Mouse (Mus musculus): ENCODE results near the gene Ubl3. TPM values are rescaled to one million over a fixed set of nuclear protein-coding genes. Genes with fewer than 3 reads are reported as not detected.

The Ubl3 gene
- polyA plus RNA-seq, 1 experiment from 2014 or later: 104 TPM

DNA sequence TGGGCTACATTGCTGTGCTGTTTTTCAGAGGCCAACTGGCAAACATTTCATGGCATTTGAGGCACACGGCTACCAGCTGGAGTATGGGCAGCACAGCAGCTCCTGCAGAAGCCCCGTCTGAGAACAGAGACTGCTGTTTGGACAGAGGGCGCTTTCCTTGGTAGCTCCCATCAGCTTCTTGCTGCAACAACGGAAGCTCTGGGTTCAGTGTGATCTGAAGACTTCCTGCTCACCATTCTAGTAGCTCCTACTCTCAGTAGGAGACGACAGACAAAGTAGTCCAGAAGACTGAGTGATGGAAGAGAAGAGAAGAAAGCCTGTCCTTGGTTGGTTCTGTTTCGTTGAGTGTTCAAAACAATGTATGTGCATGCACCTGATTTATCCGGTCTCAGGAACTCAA, 42.9 kb downstream of the Ubl3 start:
- no peak for TF ChIP-seq CTCF (IDR thresholded peaks at IDR 0.05; ENCODE audit: low read depth)

GRCm38 (mm10) chr5:148508901-148509604, 43.5 kb downstream of the Ubl3 start:
- Histone ChIP-seq H3K4me1 (replicated peaks; ENCODE audit: insufficient read depth, low read length) (0 out of 2 replicates have a peak, but pooled peaks cover 10% of the 10 kb centered on the region), H3K27me3 (ENCODE audit: insufficient read depth, low read length) (no peaks in the 10 kb centered on the region), H3K36me3 (ENCODE audit: insufficient read depth, low read length) (peaks cover 39% of the 10 kb centered on the region), H3K4me2 (ENCODE audit: low read length) (no peak overlapping the region), H3K9me3 (replicated peaks; ENCODE audit: low read length) (no peaks in the 10 kb centered on the region), H3K27ac (no peak overlapping the region), H3K4me3 (replicated peaks; ENCODE audit: low read depth, low read length) (no peak overlapping the region), H3K9ac (ENCODE audit: low read depth, low read length) (no peak overlapping the region)
- no peak for TF ChIP-seq CTCF (IDR thresholded peaks at IDR 0.05; ENCODE audit: low read depth)
- WGBS: 82% methylated on average over 11 of the region's 11 CpGs
- DNase-seq (ENCODE audit: low spot score) (no peak), ATAC-seq (replicated peaks; ENCODE audit: low FRiP score, low read depth) (no peak)

More for the DNA sequence above, 42.9 kb downstream of the Ubl3 start:
- H3K4me2 ChIP-seq (ENCODE audit: low read length): no peak overlapping the region
- no peak for ATAC-seq (replicated peaks; ENCODE audit: low FRiP score, low read depth)
- no peak for DNase-seq (ENCODE audit: low spot score)
- H3K4me3 ChIP-seq (replicated peaks; ENCODE audit: low read depth, low read length): no peak overlapping the region
- H3K4me1 ChIP-seq (replicated peaks; ENCODE audit: insufficient read depth, low read length): 0 out of 2 replicates have a peak, but pooled peaks cover 10% of the 10 kb centered on the region
- no peaks in the 10 kb centered on the region for H3K27me3 ChIP-seq (ENCODE audit: insufficient read depth, low read length)
- no peak overlapping the region for H3K9ac ChIP-seq (ENCODE audit: low read depth, low read length)
- H3K9me3 ChIP-seq (replicated peaks; ENCODE audit: low read length): no peaks in the 10 kb centered on the region
- H3K27ac ChIP-seq: no peak overlapping the region
- 84% methylated on average over 7 of the region's 7 CpGs for WGBS
- peaks cover 39% of the 10 kb centered on the region for H3K36me3 ChIP-seq (ENCODE audit: insufficient read depth, low read length)

- H3K36me3 ChIP-seq (ENCODE audit: insufficient read depth, low read length): peaks cover 33% of the 10 kb centered on the region
- no peaks in the 10 kb centered on the region for H3K4me1 ChIP-seq (replicated peaks; ENCODE audit: insufficient read depth, low read length)
- no peak for ATAC-seq (replicated peaks; ENCODE audit: low FRiP score, low read depth)
- 92% methylated on average over 17 of the region's 17 CpGs for WGBS
- H3K27ac ChIP-seq: no peak overlapping the region
- no peak overlapping the region for H3K9ac ChIP-seq (ENCODE audit: low read depth, low read length)
- H3K4me3 ChIP-seq (replicated peaks; ENCODE audit: low read depth, low read length): no peak overlapping the region
- DNase-seq (ENCODE audit: low spot score): no peak
- no peak for TF ChIP-seq CTCF (IDR thresholded peaks at IDR 0.05; ENCODE audit: low read depth)
- H3K4me2 ChIP-seq (ENCODE audit: low read length): no peak overlapping the region
- H3K9me3 ChIP-seq (replicated peaks; ENCODE audit: low read length): no peaks in the 10 kb centered on the region
- H3K27me3 ChIP-seq (ENCODE audit: insufficient read depth, low read length): no peaks in the 10 kb centered on the region
These were observed 47.2 kb downstream of the Ubl3 start for GRCm38 (mm10) chr5:148505381-148505780.

DNA sequence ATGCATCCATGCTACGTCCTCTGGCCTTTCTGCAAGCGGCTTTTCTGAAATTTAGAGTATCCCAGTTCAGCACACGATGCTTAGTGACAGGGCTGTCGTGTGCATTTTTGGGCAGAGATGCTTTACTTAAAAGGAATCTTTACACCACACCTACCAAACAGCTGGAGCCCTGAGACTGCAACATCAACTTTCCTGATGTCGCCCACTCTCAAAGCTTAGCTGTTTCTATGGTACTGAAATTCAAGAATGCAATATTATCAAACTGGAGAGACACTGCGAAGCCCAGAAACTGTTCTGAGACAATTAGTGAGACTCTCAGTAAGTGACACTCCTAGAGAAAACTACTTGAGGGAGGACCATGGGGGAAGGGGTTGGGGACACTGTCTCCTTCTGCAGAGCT, 50.4 kb downstream of the Ubl3 start:
- Histone ChIP-seq H3K9ac (ENCODE audit: low read depth, low read length) (no peak overlapping the region), H3K36me3 (ENCODE audit: insufficient read depth, low read length) (peaks cover 19% of the 10 kb centered on the region), H3K4me1 (replicated peaks; ENCODE audit: insufficient read depth, low read length) (no peaks in the 10 kb centered on the region), H3K9me3 (replicated peaks; ENCODE audit: low read length) (no peaks in the 10 kb centered on the region; the same call in 1 of the 2 replicates), H3K4me3 (replicated peaks; ENCODE audit: low read depth, low read length) (no peak overlapping the region), H3K4me2 (ENCODE audit: low read length) (no peak overlapping the region), H3K27ac (no peak overlapping the region), H3K27me3 (ENCODE audit: insufficient read depth, low read length) (no peaks in the 10 kb centered on the region)
- TF ChIP-seq CTCF (IDR thresholded peaks at IDR 0.05; ENCODE audit: low read depth): no peak
- no peak for DNase-seq (ENCODE audit: low spot score)
- ATAC-seq (replicated peaks; ENCODE audit: low FRiP score, low read depth): no peak
- 92% methylated on average over 6 of the region's 6 CpGs for WGBS

DNA sequence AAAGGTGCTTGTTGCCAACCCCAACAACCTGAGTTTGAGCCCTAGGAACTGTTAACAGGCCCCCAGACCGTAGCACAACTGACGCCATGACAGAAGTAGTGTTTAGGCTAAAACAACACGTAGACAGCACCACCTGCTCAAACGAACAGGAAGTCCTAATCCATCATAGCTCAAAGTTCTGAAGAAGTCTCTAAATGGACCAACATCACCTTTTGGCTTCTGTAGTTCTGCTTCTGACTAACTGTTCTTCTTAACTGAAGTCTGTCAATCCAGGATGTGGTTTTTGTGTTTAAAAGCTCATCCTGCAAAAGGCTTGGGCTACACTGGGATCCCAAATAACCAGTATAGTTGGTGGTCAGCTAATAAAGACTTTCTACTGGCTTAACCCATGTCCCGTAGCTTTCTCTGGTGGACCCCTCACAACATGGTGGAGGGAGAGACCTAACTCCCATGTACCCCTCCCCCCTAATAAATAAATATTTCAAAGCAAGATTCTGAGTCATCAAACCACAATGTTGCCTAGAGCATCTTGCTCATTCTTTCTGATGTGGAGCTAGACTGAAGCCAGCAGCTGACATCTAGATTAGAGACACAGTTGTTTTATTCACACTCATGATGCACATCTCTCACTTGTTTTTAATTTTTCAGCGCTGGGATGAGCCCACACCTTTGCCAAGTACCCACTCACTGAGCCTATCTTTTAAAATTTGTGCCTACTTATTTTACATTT, 51.2 kb downstream of the Ubl3 start:
- DNase-seq (ENCODE audit: low spot score): no peak
- H3K27me3 ChIP-seq (ENCODE audit: insufficient read depth, low read length): no peaks in the 10 kb centered on the region
- TF ChIP-seq CTCF (IDR thresholded peaks at IDR 0.05; ENCODE audit: low read depth): no peak
- no peak for ATAC-seq (replicated peaks; ENCODE audit: low FRiP score, low read depth)
- no peak overlapping the region for H3K9ac ChIP-seq (ENCODE audit: low read depth, low read length)
- H3K4me1 ChIP-seq (replicated peaks; ENCODE audit: insufficient read depth, low read length): no peaks in the 10 kb centered on the region
- no peak overlapping the region for H3K4me2 ChIP-seq (ENCODE audit: low read length)
- no peaks in the 10 kb centered on the region; the same call in 1 of the 2 replicates for H3K9me3 ChIP-seq (replicated peaks; ENCODE audit: low read length)
- H3K4me3 ChIP-seq (replicated peaks; ENCODE audit: low read depth, low read length): no peak overlapping the region
- H3K36me3 ChIP-seq (ENCODE audit: insufficient read depth, low read length): peaks cover 12% of the 10 kb centered on the region
- no peak overlapping the region for H3K27ac ChIP-seq
- 92% methylated on average over 6 of the region's 6 CpGs for WGBS

- no peak for ATAC-seq (replicated peaks; ENCODE audit: low FRiP score, low read depth)
These were observed 52.1 kb downstream of the Ubl3 start for GRCm38 (mm10) chr5:148500516-148500915.

More at GRCm38 (mm10) chr5:148500516-148500915, 52.1 kb downstream of the Ubl3 start:
- Histone ChIP-seq H3K4me3 (replicated peaks; ENCODE audit: low read depth, low read length) (no peak overlapping the region), H3K4me1 (replicated peaks; ENCODE audit: insufficient read depth, low read length) (no peaks in the 10 kb centered on the region), H3K36me3 (ENCODE audit: insufficient read depth, low read length) (peaks cover 3% of the 10 kb centered on the region), H3K9ac (ENCODE audit: low read depth, low read length) (no peak overlapping the region), H3K27me3 (ENCODE audit: insufficient read depth, low read length) (no peaks in the 10 kb centered on the region), H3K4me2 (ENCODE audit: low read length) (no peak overlapping the region), H3K27ac (no peak overlapping the region), H3K9me3 (replicated peaks; ENCODE audit: low read length) (no peaks in the 10 kb centered on the region; the same call in 1 of the 2 replicates)
- TF ChIP-seq CTCF (IDR thresholded peaks at IDR 0.05; ENCODE audit: low read depth): no peak
- 79% methylated on average over 8 of the region's 8 CpGs for whole genome bisulfite sequencing
- DNase-seq (ENCODE audit: low spot score): no peak
